Comparison of ENCODE assay signal across 14 mouse cellular contexts in the genomic region with DNA sequence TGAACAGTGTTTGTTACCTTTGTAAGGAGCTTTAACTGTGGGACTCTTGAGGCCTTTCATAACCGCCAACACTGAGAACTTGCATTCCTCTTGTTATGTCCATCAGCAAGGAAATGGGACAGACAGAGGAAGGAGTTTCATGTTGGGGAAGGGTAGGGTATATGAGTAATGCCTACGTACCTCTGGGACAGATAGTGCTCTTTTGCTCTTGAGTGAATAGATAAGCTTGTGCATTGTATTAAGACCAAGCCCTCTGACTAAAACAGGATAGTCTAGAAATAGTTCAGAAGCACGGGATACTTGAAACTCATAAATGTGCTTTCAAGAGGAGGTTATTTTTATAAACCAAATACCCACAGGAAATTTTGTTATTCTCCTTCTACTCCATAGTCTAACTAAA.
"Had no signal": no experiment of that assay in that cellular context is flagged by ENCODE, and none has a peak within 500 bp of the region (broad histone marks: within the 10 kb centered on the region; RNA-seq: fewer than 3 reads in every experiment).

No protein-coding gene starts in this region.

- H3K4me3 ChIP-seq: layer of hippocampus, adult 2 months; limb, embryonic 12.5 days; midbrain, embryonic 13.5 days; neural tube, embryonic 15.5 days had no signal

- H3K9me3 ChIP-seq: limb, embryonic 12.5 days; midbrain, embryonic 13.5 days; neural tube, embryonic 15.5 days had no signal

- H3K9ac ChIP-seq: limb, embryonic 12.5 days; liver, embryonic 14.5 days; midbrain, embryonic 13.5 days; neural tube, embryonic 15.5 days had no signal

- DNase-seq: kidney, postnatal 10 days; kidney, postnatal 4 days; liver; lung, adult 18-20 months; lung, postnatal 10 days; right cerebral cortex, adult 18-20 months; right cerebral cortex, postnatal 25 days; thymus, postnatal 14 days had no signal

- H3K4me2 ChIP-seq: limb, embryonic 12.5 days; midbrain, embryonic 13.5 days; neural tube, embryonic 15.5 days had no signal

- H3K4me1 ChIP-seq: limb, embryonic 12.5 days; midbrain, embryonic 13.5 days; neural tube, embryonic 15.5 days had no signal

- H3K36me3 ChIP-seq: limb, embryonic 12.5 days; midbrain, embryonic 13.5 days; neural tube, embryonic 15.5 days had no signal

- H3K27me3 ChIP-seq: limb, embryonic 12.5 days; midbrain, embryonic 13.5 days; neural tube, embryonic 15.5 days had no signal

- H3K27ac ChIP-seq: layer of hippocampus, adult 2 months; limb, embryonic 12.5 days; liver, embryonic 14.5 days; midbrain, embryonic 13.5 days; neural tube, embryonic 15.5 days; stomach, postnatal 0 days had no signal

- ATAC-seq: midbrain, embryonic 13.5 days had no signal
